Mouse (Mus musculus) limb, embryonic 12.5 days (tissue): ENCODE data around the gene Eif5b. TPM values are rescaled to one million over a fixed set of nuclear protein-coding genes. Genes with fewer than 3 reads are reported as not detected.
"Not testable (repeated sequence)": the region's sequence is repeated elsewhere in the genome, so short reads cannot be mapped to it uniquely, and the experiment has no call there.

ENCODE experiments used
- ATAC-seq: fragments of 200-750 bp; cut with Nextera tagmentation; 2 replicates; pipeline ENCODE4 v1.8.0; 2017; ENCODE audit warnings: low read depth, moderate TSS enrichment; ENCODE audit not compliant: insufficient number of reproducible peaks, insufficient read depth, low FRiP score, low TSS enrichment
- H3K27ac ChIP-seq: fragments of 300-500 bp; sonication (generic); 2 replicates; pipeline ENCODE4 v1.5.1; 2016; ENCODE audit warnings: mild to moderate bottlenecking, moderate library complexity
- H3K27me3 ChIP-seq: fragments of 300-500 bp; sonication (generic); 2 replicates; pipeline ENCODE4 v1.6.1; 2016; ENCODE audit warnings: mild to moderate bottlenecking, moderate library complexity
- H3K36me3 ChIP-seq: fragments of 300-500 bp; sonication (generic); 2 replicates; pipeline ENCODE4 v1.6.1; 2016; ENCODE audit warnings: mild to moderate bottlenecking, moderate library complexity
- H3K4me1 ChIP-seq: fragments of 300-500 bp; sonication (generic); replicated peaks from 2 replicates; pipeline ENCODE4 v1.6.1; 2016
- H3K4me2 ChIP-seq: fragments of 300-500 bp; sonication (generic); 2 replicates; pipeline ENCODE4 v1.6.1; 2016; ENCODE audit warnings: mild to moderate bottlenecking, moderate library complexity
- H3K4me3 ChIP-seq: fragments of 300-500 bp; sonication (generic); replicated peaks from 2 replicates; pipeline ENCODE4 v1.5.1; 2016; ENCODE audit warnings: mild to moderate bottlenecking
- H3K9ac ChIP-seq: fragments of 300-500 bp; sonication (generic); replicated peaks from 2 replicates; pipeline ENCODE4 v1.6.1; 2016; ENCODE audit warnings: mild to moderate bottlenecking, moderate library complexity
- H3K9me3 ChIP-seq: fragments of 300-500 bp; sonication (generic); 2 replicates; pipeline ENCODE4 v1.6.1; 2016; ENCODE audit warnings: mild to moderate bottlenecking, moderate library complexity
- WGBS: fragments of 180-500 bp; shearing (Covaris S2); methylation state at CpG from one replicate; pipeline ENCODE4 v1.1.7; 2016; 5-methylcytosine and 5-hydroxymethylcytosine counted together
- polyA plus RNA-seq: library from polyadenylated mRNA; unstranded; fragments of >200 nt; fragmentation: Nextera tagmentation; extraction: Ambion mirVana; gene quantifications from 2 replicates; pipeline ENCODE4 v1.2.1, GENCODE M21; 2016

Eif5b gene
- polyA plus RNA-seq, 1 experiment from 2014 or later, result 34.0 TPM

DNA sequence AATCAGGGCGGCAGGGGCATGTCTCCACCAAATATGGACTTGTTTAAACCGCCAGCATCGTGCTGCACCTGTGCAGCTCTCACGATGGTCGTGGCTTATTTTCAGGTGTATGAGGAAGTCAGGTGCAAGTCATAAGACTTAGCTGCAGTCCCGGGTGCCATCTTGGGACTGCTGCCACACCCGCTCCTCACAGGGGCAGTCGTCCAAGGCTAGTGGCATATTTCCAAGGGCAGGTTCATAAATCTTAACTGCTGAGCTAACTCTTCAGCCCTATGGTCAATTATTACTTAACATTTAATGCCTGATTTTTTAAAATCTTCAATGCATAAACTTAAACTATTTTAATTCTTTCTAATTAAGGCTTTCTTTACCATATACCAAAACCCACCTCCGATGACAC, 21.1 kb upstream of the Eif5b start:
- not testable (repeated sequence) for ATAC-seq, H3K9ac ChIP-seq, H3K9me3 ChIP-seq, H3K27me3 ChIP-seq, H3K36me3 ChIP-seq, H3K4me1 ChIP-seq, H3K4me3 ChIP-seq, H3K27ac ChIP-seq, H3K4me2 ChIP-seq
- 74% methylated on average over 9 of the region's 9 CpGs for WGBS

DNA sequence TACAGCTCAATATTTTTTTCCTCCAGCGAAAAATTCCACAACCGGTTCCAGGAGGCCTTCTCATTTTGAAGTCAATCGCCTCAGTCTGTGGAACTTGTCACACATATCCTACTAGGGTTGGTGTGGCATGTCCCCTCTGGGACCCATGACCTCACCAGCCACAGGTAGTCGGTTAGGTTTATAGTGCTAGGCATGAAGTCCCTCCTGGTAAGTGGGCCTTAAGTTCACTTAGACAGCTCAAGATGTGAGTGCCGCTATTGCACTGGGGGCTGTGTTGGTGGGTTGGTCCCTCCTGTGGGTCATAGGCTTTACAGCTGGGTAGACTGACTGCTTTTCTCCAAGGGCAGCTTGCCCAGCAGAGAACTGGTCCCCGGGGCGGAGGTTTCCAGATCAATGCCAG, 20.5 kb upstream of the Eif5b start:
- Histone ChIP-seq H3K9me3 (no peaks in the 10 kb centered on the region), H3K4me3 (no peak overlapping the region), H3K27me3 (no peaks in the 10 kb centered on the region), H3K36me3 (no peaks in the 10 kb centered on the region), H3K4me1 (no peaks in the 10 kb centered on the region), H3K27ac (no peak overlapping the region), H3K9ac (no peak overlapping the region), H3K4me2 (no peak overlapping the region)
- no peak for ATAC-seq
- 84% methylated on average over 7 of the region's 7 CpGs for WGBS

DNA sequence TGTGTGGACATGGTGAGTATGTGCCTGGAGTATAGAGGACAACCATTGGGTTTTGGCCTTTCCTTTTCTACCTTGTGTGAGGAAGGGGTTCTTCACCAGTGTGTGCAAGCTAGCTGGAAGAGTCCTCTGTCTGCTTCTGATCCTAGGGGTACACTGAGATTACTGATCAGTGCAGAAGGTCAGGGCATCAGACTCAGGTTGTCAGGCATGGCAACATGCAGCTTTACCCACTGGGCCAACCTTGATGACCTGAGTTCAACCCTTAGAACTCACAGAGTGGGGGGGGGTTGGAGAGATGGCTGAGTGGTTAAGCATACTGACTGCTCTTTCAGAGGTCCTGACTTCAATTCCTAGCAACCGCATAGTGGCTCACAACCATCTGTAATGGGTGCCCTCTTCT, 13.5 kb upstream of the Eif5b start:
- no peak for ATAC-seq
- WGBS, result 100% methylated on average over 1 of the region's 1 CpGs

DNA sequence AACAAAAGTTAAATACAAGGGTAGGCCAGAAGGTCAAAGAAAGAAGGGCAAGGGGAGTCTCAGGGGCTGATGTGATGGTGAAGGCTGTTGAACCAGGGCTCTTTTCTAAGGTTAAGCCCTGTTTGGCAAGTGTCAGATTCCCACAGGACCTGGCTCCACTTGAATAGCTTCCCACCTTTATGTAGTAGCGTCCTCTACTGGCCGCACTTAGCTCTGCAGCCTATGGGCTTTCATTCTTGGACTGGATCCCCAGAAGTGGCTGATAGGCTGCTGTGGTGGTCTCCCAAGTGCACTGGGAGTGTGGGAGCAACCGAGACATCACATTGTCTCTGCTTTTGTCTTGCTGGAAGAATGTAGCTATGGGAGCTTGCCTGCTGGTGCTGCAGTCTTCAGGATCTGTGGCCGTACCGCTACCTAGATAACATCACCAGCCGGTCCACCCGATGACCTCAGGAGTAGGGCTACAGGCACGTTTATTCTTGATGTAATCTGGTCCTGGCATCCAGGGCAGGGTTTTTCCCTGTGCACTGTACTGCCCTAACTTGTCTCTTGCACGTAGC, 12.0 kb upstream of the Eif5b start:
- no peaks in the 10 kb centered on the region for H3K9me3 ChIP-seq
- no peak overlapping the region for H3K4me3 ChIP-seq
- H3K4me1 ChIP-seq, result no peaks in the 10 kb centered on the region
- H3K27ac ChIP-seq, result no peak overlapping the region
- H3K27me3 ChIP-seq, result no peaks in the 10 kb centered on the region
- WGBS, result 85% methylated on average over 9 of the region's 9 CpGs
- no peak for ATAC-seq
- no peak overlapping the region for H3K4me2 ChIP-seq
- H3K9ac ChIP-seq, result no peak overlapping the region
- H3K36me3 ChIP-seq, result peaks cover 62% of the 10 kb centered on the region

More for the DNA sequence above, 13.5 kb upstream of the Eif5b start:
- peaks cover 48% of the 10 kb centered on the region for H3K36me3 ChIP-seq
- H3K4me2 ChIP-seq, result no peak overlapping the region
- no peak overlapping the region for H3K27ac ChIP-seq
- no peaks in the 10 kb centered on the region for H3K4me1 ChIP-seq
- no peak overlapping the region for H3K4me3 ChIP-seq
- no peaks in the 10 kb centered on the region for H3K27me3 ChIP-seq
- H3K9ac ChIP-seq, result no peak overlapping the region
- no peaks in the 10 kb centered on the region for H3K9me3 ChIP-seq

DNA sequence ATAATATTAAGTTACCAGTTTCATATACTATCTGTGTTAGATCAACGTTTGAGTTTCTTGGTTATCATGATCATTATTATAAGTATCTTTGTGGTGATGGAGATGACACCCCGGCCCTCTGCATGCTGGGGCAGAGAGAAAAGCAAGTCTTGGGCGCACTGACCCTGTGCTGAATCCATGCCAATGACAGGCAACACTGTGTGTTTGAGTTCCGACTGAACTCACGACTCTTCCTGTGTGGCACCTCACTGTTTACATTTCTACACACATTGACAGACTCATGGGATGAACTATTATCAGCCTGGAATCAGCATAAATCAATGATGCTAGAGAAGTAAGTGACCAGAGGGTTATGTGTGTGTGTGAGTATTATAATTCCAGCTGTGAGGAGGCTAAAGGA, 10.0 kb upstream of the Eif5b start:
- Histone ChIP-seq H3K9me3 (no peaks in the 10 kb centered on the region), H3K4me3 (no peak overlapping the region), H3K4me1 (no peaks in the 10 kb centered on the region), H3K4me2 (no peak overlapping the region), H3K27ac (no peak overlapping the region), H3K36me3 (peaks cover 81% of the 10 kb centered on the region), H3K9ac (no peak overlapping the region), H3K27me3 (no peaks in the 10 kb centered on the region)
- ATAC-seq, result no peak
- WGBS, result 88% methylated on average over 5 of the region's 5 CpGs

DNA sequence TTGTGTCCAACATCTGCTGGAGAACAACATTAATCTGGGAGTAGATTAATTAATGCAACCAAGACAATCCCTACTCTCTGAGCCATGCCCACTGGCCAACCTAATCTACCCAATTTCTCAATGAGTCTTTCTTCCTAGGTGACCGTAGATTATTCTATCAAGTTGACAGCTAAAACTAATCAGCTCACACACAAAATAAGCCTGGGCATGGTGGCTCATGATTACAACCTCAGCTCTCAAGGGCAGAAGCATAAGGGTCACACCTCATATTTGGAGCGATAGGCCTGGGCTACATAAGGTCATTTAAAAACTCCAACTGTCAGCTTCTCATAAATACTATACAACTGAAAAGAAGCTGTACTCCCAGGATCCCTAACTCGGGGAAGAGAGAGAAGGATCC, 1.6 kb upstream of the Eif5b start:
- peak overlapping the region; percentile 73 for H3K9ac ChIP-seq
- H3K36me3 ChIP-seq, result peaks cover 43% of the 10 kb centered on the region
- 47% methylated on average over 3 of the region's 3 CpGs for WGBS
- H3K4me2 ChIP-seq, result peak overlapping the region; percentile 90
- H3K9me3 ChIP-seq, result no peaks in the 10 kb centered on the region
- no peaks in the 10 kb centered on the region for H3K27me3 ChIP-seq
- peak overlapping the region; percentile 96 for H3K4me3 ChIP-seq
- peaks cover 16% of the 10 kb centered on the region for H3K4me1 ChIP-seq
- no peak overlapping the region for H3K27ac ChIP-seq
- ATAC-seq, result no peak

DNA sequence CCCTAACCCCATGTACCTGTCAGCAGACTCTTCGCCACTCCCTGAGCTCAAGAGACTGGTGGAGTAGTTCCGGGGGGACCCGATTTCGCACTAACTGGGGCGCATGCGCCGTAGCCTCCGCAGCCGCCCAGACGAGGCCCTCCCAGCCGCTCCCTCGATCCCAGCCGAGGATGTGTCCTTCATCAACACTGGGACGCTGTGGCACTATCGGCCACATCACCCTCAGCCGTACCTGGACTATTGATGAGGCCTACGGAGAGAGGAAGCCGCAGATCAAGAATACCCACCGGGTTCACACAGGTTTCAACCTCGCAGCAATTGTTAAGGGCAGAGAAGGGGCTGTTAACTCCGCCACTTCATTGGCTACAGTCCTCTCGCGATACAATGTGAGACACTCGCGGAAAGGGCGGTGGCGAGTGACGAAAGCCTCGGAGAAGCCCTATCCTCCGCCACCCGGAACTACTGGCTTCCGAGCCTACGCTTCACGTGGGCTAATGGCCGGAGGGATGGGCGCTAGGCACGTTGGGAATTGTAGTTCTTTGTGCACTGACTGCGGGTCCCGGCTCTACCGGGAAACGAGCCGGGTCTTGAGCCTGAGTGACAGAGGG, 829 bp upstream of the Eif5b start:
- Histone ChIP-seq H3K9me3 (no peaks in the 10 kb centered on the region), H3K4me3 (peak overlapping the region; percentile 96), H3K36me3 (peaks cover 35% of the 10 kb centered on the region), H3K4me2 (peak overlapping the region; percentile 90), H3K9ac (peak overlapping the region; percentile 73), H3K27me3 (no peaks in the 10 kb centered on the region), H3K27ac (peak overlapping the region; percentile 89), H3K4me1 (peaks cover 16% of the 10 kb centered on the region)
- ATAC-seq, result peak; percentile 96
- WGBS, result under 1% methylated on average over 42 of the region's 42 CpGs

DNA sequence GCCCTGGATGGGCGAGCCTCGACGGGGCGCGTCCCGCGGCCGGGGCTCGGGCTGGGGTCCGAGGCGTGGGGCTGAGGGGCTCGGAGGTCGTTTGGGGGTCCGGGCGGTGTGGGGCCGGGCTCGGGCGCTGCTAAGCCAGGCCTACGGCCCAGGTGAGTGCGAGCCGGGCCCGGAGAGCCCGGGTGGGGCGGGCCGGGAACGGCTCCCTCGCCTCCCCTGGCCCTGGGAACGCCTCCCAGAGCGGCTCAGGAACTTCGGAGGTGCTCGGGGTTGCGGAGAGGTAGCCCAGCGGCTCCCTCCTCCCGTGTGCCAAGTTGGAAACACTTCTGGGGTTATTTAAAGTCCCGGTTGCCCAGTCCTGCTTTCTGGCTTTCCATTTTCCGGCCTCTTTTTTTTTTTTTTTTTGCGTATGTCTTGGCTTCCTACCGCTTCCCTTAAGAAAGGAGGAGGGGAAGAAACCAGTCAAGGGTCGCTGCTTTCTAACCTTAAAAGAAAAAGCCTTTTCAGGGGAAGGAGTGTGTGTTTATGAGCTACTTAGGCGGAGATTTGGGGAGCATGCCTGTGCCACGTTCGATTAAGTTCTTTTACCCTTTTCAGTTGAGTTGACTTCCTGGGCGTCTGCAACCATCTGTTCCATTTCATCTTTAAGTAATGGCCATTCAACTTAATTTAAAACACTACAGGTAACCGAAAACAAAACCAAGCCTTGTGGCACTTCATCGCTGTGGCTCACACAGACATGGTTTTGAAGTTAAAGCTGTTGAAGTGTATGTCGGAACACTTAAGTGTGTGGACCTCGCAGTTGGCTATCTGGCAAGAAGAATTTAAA, 775 bp downstream of the Eif5b start:
- 3% methylated on average over 46 of the region's 47 CpGs for WGBS
- peaks cover 20% of the 10 kb centered on the region for H3K36me3 ChIP-seq
- ATAC-seq, result peak; percentile 40

DNA sequence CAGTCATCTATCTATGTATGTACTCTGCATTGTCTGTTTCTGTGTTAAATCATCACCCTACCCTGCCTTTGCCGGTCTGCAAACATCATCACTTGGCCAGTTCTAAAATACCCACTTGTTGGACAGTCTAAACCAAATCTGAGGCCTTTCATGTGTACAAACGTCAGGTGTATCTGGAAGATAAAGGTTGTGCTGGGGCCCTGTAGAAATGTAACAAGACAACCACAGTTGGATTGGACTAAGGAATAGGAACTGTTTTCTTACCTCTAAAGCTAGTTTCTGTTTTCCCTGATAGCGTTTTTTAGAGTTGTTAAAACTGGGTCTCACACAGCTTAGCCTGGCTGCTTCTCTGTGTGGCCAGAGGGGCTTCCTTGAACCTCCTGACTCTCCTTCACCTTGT, 1.7 kb downstream of the Eif5b start:
- no peaks in the 10 kb centered on the region for H3K27me3 ChIP-seq
- peak overlapping the region; percentile 96; the same call in 1 of the 2 replicates for H3K4me3 ChIP-seq
- WGBS, result 84% methylated on average over 3 of the region's 3 CpGs
- H3K4me1 ChIP-seq, result peaks cover 16% of the 10 kb centered on the region
- peaks cover 10% of the 10 kb centered on the region for H3K36me3 ChIP-seq
- no peak for ATAC-seq
- peak overlapping the region; percentile 63 for H3K4me2 ChIP-seq
- no peak overlapping the region for H3K27ac ChIP-seq
- H3K9me3 ChIP-seq, result no peaks in the 10 kb centered on the region
- no peak overlapping the region for H3K9ac ChIP-seq

More for the DNA sequence above, 775 bp downstream of the Eif5b start:
- no peaks in the 10 kb centered on the region for H3K27me3 ChIP-seq
- no peaks in the 10 kb centered on the region for H3K9me3 ChIP-seq
- peak overlapping the region; percentile 94 for H3K9ac ChIP-seq
- H3K27ac ChIP-seq, result peak overlapping the region; percentile 89
- H3K4me1 ChIP-seq, result peaks cover 16% of the 10 kb centered on the region
- H3K4me2 ChIP-seq, result peak overlapping the region; percentile 63
- peak overlapping the region; percentile 96 for H3K4me3 ChIP-seq

DNA sequence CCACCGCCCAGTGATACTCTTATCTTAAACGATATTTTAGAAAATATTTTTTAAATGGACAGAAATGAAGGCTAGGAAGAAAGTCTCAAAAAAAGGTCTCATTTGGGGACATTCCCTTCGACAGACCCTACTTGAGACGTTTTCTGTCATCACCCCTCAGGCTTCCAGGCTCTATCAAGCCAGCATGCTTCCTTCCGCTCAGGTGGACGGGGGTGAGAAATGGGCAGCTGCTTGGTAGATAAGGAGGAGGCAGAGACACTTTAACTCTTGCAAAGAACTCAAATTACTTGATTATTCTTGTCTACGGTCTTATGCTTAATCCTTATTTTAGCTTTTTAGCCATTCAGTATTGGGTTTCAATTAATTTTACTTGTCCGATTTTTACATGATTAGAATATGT, 3.0 kb downstream of the Eif5b start:
- Histone ChIP-seq H3K4me2 (no peak overlapping the region), H3K4me3 (no peak overlapping the region), H3K27ac (no peak overlapping the region), H3K4me1 (peaks cover 16% of the 10 kb centered on the region), H3K36me3 (no peaks in the 10 kb centered on the region), H3K9me3 (no peaks in the 10 kb centered on the region), H3K9ac (no peak overlapping the region), H3K27me3 (no peaks in the 10 kb centered on the region)
- WGBS, result 88% methylated on average over 8 of the region's 8 CpGs
- ATAC-seq, result no peak

DNA sequence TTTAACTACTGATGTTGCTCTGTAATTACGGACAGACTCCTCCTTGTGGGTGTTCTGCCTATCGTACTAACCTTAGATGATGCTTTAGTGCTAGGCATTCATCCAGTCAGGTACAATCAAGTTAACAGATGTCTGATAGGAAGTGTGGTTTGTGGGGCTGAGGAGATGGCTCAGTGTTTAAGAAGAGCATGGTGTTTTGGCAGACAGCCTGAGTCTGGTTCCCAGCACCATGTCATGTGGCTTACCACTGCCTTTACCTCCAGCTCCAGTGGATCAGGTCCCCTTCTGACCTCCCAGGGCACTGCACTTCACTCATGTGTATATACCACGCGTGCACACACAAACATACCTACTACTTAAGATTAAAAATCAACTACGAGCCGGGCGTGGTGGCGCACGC, 4.1 kb downstream of the Eif5b start:
- Histone ChIP-seq H3K36me3 (no peaks in the 10 kb centered on the region), H3K27me3 (no peaks in the 10 kb centered on the region), H3K9me3 (no peaks in the 10 kb centered on the region), H3K27ac (no peak overlapping the region), H3K4me3 (no peak overlapping the region), H3K4me1 (peaks cover 10% of the 10 kb centered on the region), H3K4me2 (no peak overlapping the region), H3K9ac (no peak overlapping the region)
- no peak for ATAC-seq
- 94% methylated on average over 9 of the region's 9 CpGs for WGBS
